Mouse (Mus musculus): ENCODE results near the gene Htr6. TPM values are rescaled to one million over a fixed set of nuclear protein-coding genes. Genes with fewer than 3 reads are reported as not detected.

Htr6 gene
- polyA plus RNA-seq, 1 experiment from 2014 or later = not detected

DNA sequence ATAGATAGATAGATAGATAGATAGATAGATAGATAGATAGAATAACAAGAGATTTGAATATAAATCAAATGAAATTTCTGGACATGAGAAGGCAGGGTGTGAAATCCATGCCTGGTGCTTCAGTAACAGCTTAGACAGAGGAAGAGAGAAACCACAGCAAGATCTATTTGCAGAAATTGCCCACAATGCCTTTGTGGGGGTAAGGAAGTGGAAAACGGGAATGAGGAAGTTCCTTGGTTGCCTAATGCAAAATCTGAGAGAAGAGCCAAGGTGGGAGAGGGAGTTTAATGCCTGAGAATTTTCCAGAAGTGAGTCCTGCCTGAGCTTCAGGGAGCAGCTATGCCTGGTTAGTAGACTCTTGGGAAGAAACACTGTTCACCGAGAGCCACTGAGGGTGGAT is 31.8 kb downstream of the Htr6 start:
- no peak overlapping the region for H3K4me2 ChIP-seq
- ATAC-seq (replicated peaks; ENCODE audit: insufficient number of reproducible peaks, insufficient read depth, low FRiP score, low read depth) = no peak
- H3K4me1 ChIP-seq (replicated peaks) = no peaks in the 10 kb centered on the region
- 84% methylated on average over 2 of the region's 2 CpGs for WGBS
- H3K36me3 ChIP-seq = no peaks in the 10 kb centered on the region
- H3K4me3 ChIP-seq = no peak overlapping the region
- H3K27ac ChIP-seq = no peak overlapping the region
- no peak overlapping the region for H3K9ac ChIP-seq
- peaks cover 13% of the 10 kb centered on the region; the same call in 1 of the 2 replicates for H3K27me3 ChIP-seq
- H3K9me3 ChIP-seq (replicated peaks) = no peaks in the 10 kb centered on the region

DNA sequence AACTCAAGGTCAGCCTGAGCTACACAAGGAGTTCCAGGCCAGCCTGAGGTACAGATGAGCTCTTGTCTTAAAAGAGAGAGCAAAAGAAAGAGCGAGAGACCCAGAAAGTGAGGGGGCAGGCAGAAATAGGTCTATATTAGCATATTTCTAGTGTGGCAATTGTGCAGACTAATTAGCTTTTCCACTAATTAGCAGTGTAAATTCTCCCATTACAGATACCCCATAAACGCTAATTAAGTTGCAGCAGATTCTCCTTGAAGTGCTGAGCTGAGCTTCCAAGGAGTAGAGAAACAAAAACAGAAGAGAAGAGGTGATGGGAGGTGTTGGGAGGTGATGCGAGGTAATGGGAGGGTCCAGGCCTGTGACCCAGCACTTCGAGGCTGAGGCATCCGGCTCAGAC is 32.8 kb downstream of the Htr6 start:
- H3K9me3 ChIP-seq (replicated peaks) = no peaks in the 10 kb centered on the region
- peaks cover 13% of the 10 kb centered on the region; the same call in 1 of the 2 replicates for H3K27me3 ChIP-seq
- H3K27ac ChIP-seq = no peak overlapping the region
- H3K4me3 ChIP-seq = no peak overlapping the region
- WGBS = 77% methylated on average over 5 of the region's 5 CpGs
- no peaks in the 10 kb centered on the region for H3K36me3 ChIP-seq
- H3K4me1 ChIP-seq (replicated peaks) = peaks cover 4% of the 10 kb centered on the region
- no peak overlapping the region for H3K9ac ChIP-seq
- ATAC-seq (replicated peaks; ENCODE audit: insufficient number of reproducible peaks, insufficient read depth, low FRiP score, low read depth) = no peak
- H3K4me2 ChIP-seq = no peak overlapping the region

DNA sequence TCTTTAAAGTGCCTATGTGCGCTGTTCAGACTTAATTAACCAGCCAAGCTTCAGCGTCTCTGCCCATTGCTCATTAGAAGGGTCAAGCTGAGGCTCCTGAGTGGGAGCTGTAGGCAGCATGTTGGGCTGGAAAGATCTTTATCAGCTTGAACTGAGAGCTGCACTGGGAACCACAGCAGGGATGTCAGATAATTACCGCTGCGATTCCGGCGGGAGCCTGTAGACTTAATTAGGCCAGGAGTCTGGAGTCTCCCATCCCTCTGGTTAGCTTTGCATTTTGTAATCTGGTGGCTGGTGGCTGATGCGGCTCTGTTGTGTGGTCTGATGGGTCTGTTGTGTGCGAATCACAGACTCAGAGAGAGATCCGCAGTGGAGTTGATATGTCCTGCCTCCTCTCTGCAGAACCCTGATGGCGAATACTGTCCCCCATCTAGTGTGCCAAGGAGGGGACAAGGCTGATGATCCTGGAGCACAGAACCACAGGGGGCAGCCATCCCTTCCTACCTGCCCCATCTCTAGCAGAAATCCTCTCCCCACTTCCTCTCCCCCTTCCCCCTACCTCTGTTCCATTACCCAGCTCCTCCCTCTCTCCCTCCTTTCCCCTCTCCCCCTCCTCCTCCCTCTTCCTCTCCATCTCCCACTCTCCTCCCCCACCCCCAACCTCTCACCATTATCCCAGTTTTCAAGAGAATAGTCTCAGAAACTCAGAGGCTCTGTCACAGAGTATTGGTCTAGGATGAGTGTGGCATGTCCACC is 35.1 kb downstream of the Htr6 start:
- Histone ChIP-seq H3K36me3 (peaks cover 4% of the 10 kb centered on the region; the same call in 1 of the 2 replicates), H3K4me3 (no peak overlapping the region), H3K27ac (no peak overlapping the region), H3K4me1 (replicated peaks) (peaks cover 7% of the 10 kb centered on the region), H3K9me3 (replicated peaks) (no peaks in the 10 kb centered on the region; the same call in 1 of the 2 replicates), H3K27me3 (peaks cover 13% of the 10 kb centered on the region; the same call in 1 of the 2 replicates), H3K9ac (no peak overlapping the region), H3K4me2 (no peak overlapping the region)
- no peak for ATAC-seq (replicated peaks; ENCODE audit: insufficient number of reproducible peaks, insufficient read depth, low FRiP score, low read depth)
- 17% methylated on average over 10 of the region's 10 CpGs for WGBS

DNA sequence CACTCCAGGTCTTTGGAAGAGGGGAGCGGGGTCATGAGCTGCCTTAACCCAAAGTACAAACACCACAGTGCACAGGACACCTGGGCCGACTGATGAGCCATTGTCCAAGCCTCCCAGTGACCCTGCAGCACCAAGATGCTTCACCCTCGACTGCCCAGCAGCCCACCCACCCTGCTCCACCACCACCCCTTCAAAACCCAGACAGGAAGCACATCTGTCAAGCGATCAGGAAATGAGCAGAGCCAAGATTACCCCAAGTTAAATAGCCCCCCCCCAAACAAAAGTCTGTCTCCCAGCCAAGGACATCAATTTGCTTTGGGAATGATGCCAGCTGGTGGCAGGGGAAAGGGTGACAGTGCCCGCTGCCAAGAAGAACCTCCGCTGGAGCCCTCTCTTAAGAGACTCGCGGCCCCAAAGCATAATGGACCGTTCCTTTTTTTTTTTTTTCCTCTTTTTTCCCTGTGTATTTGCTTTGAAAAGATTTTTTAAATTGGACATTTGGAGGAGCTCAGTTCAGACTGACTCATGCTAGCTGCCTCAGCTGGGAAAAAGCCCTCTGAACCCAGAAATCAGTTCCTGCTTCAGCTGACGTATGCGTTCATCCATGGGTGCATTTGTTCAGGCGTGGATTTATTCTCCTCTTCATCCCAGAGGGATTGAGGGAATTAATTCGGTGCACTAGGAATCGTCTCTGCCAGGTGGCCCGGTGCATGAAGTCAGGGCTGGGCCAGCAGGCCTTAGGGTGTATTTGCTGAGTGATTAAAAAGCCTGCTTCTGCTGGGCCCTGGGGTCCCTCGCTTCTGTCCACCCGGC is 37.4 kb downstream of the Htr6 start:
- Histone ChIP-seq H3K36me3 (peaks cover 4% of the 10 kb centered on the region; the same call in 1 of the 2 replicates), H3K9ac (no peak overlapping the region), H3K4me3 (no peak overlapping the region), H3K27ac (no peak overlapping the region), H3K9me3 (replicated peaks) (no peaks in the 10 kb centered on the region; the same call in 1 of the 2 replicates), H3K27me3 (peaks cover 13% of the 10 kb centered on the region; the same call in 1 of the 2 replicates), H3K4me2 (no peak overlapping the region), H3K4me1 (replicated peaks) (peaks cover 20% of the 10 kb centered on the region)
- no peak for ATAC-seq (replicated peaks; ENCODE audit: insufficient number of reproducible peaks, insufficient read depth, low FRiP score, low read depth)
- 61% methylated on average over 17 of the region's 17 CpGs for WGBS

DNA sequence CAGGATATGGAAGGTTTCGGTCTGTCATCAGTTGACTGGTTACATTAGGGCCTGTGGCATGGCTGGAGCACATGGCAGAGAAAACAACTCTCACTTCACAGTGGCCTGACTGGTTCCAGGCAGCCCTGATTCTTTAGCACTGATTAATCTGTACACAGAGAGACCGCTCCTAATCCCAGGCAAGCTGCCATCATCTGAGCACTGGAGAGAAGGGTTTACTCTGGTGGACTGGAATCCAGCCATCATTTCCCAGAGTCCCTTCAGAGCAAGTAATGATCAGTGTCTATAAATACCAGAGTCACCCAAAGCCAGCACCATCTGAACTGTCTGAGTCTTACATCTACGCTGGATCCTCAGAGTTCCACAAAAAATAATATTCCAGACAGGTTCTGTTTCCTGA is 39.6 kb downstream of the Htr6 start:
- Histone ChIP-seq H3K27me3 (peaks cover 10% of the 10 kb centered on the region; the same call in 1 of the 2 replicates), H3K9me3 (replicated peaks) (no peaks in the 10 kb centered on the region; the same call in 1 of the 2 replicates), H3K4me1 (replicated peaks) (peaks cover 28% of the 10 kb centered on the region), H3K4me3 (no peak overlapping the region), H3K27ac (no peak overlapping the region), H3K36me3 (peaks cover 4% of the 10 kb centered on the region; the same call in 1 of the 2 replicates), H3K9ac (no peak overlapping the region), H3K4me2 (no peak overlapping the region)
- 76% methylated on average over 3 of the region's 3 CpGs for WGBS
- no peak for ATAC-seq (replicated peaks; ENCODE audit: insufficient number of reproducible peaks, insufficient read depth, low FRiP score, low read depth)

DNA sequence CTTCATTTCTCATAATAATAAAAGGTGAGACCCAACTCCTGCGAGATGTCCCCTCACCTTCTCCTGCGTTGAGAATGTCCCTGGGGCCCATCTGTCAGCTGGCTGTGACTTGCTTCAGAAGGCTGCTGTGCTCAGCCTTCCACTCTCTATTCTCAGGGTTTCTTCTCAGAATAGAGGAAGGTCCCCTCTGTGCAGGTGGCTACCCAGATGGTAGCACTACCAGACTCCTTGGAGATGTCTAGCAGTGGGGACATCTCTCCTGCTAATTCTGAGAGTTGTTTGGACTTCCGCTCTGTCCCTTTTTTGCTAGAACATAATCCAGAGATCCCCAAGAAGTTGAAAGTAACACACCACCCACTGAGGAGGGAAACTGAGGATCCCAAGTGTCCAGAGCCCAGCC is 40.4 kb downstream of the Htr6 start:
- ATAC-seq (replicated peaks; ENCODE audit: insufficient number of reproducible peaks, insufficient read depth, low FRiP score, low read depth) = no peak
- peaks cover 2% of the 10 kb centered on the region; the same call in 1 of the 2 replicates for H3K27me3 ChIP-seq
- no peak overlapping the region for H3K4me2 ChIP-seq
- no peak overlapping the region for H3K4me3 ChIP-seq
- H3K9me3 ChIP-seq (replicated peaks) = no peaks in the 10 kb centered on the region; the same call in 1 of the 2 replicates
- H3K36me3 ChIP-seq = peaks cover 4% of the 10 kb centered on the region; the same call in 1 of the 2 replicates
- 83% methylated on average over 3 of the region's 3 CpGs for WGBS
- no peak overlapping the region for H3K9ac ChIP-seq
- peaks cover 28% of the 10 kb centered on the region for H3K4me1 ChIP-seq (replicated peaks)
- no peak overlapping the region for H3K27ac ChIP-seq

DNA sequence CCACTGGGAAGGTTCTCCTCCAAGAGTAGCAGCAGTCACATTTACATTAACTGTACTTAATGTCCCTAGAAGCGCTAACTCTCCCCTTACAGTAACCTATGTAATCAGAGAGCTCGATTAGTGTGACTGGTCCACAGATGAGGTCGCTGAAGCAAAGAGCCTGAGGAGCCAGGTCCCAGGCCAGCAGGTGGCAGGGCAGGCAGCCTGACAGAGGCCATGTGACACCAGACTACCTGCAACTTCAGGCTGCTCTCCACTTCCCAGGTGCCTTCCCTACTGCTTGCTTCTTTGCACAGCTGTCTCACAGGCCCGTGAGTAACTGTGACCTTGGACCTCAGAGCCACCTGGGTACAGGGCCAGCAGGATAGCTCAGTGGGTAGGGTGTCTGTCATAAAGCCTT is 40.8 kb downstream of the Htr6 start:
- Histone ChIP-seq H3K27me3 (no peaks in the 10 kb centered on the region; the same call in 1 of the 2 replicates), H3K4me1 (replicated peaks) (peaks cover 28% of the 10 kb centered on the region), H3K4me3 (no peak overlapping the region), H3K9ac (no peak overlapping the region), H3K4me2 (no peak overlapping the region), H3K36me3 (peaks cover 4% of the 10 kb centered on the region; the same call in 1 of the 2 replicates), H3K27ac (no peak overlapping the region), H3K9me3 (replicated peaks) (no peaks in the 10 kb centered on the region; the same call in 1 of the 2 replicates)
- ATAC-seq (replicated peaks; ENCODE audit: insufficient number of reproducible peaks, insufficient read depth, low FRiP score, low read depth) = no peak
- whole genome bisulfite sequencing = 42% methylated on average over 4 of the region's 4 CpGs

DNA sequence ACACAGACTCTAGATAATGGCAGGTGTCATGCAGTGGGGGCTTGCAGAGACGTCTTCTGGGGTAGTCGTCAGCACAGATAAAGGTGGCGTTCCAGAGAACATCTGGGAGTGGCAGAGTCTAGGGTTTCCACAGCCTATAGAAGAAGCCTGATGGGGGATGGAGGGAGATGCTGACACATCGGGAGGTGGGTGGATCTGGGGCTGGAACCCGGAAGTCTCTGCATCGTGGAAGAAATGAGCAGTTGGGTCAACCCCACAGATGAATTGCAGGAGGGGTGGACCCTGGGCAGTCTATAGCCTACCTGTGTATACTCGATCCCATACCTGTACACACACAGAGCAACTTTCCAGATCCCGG is 41.4 kb downstream of the Htr6 start:
- H3K36me3 ChIP-seq = peaks cover 4% of the 10 kb centered on the region; the same call in 1 of the 2 replicates
- no peak for ATAC-seq (replicated peaks; ENCODE audit: insufficient number of reproducible peaks, insufficient read depth, low FRiP score, low read depth)
- WGBS = 65% methylated on average over 8 of the region's 8 CpGs
- H3K9ac ChIP-seq = no peak overlapping the region
- H3K27me3 ChIP-seq = no peaks in the 10 kb centered on the region
- H3K4me2 ChIP-seq = no peak overlapping the region
- H3K9me3 ChIP-seq (replicated peaks) = no peaks in the 10 kb centered on the region; the same call in 1 of the 2 replicates
- H3K27ac ChIP-seq = peak overlapping the region; percentile 82
- peaks cover 28% of the 10 kb centered on the region for H3K4me1 ChIP-seq (replicated peaks)
- no peak overlapping the region for H3K4me3 ChIP-seq

DNA sequence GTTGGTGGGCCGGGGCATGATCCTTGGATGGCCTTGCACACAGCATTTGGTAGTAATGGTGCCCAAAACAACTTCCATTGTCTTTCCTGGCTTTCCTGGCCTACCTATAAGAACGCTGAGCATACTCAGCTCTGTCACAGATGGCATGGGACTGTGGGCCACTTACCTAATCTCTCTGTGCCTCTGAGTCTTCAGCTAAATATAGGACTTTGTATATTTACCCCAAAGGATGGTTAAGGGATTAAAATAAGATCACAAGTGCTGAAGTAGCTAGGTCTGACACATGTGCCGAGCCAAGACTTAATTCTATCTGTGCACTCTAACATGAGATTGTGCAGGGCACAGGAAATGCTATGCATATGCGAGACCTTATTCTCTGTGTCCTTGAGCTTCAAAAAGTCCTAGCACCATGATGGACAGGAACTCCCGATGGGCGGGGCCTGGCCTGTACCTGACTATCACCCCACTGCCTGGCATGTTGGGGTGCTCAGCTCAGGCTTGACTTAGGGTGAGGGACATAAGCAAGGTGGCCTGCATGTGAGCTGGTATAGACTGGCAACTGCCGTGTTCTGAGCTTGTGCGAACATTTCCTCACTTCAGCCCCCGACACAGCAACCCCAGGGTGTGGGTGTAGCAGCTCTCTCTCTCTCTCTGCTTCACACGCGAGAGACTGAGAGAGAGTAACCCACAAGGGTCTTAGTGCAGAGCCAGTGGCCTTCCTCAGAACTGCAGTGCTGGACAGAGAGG is 41.9 kb downstream of the Htr6 start:
- 0 out of 2 replicates have a peak overlapping the region, but pooled peaks have one; percentile 3 for H3K4me2 ChIP-seq
- H3K9me3 ChIP-seq (replicated peaks) = no peaks in the 10 kb centered on the region; the same call in 1 of the 2 replicates
- H3K4me1 ChIP-seq (replicated peaks) = peaks cover 28% of the 10 kb centered on the region
- H3K9ac ChIP-seq = no peak overlapping the region
- ATAC-seq (replicated peaks; ENCODE audit: insufficient number of reproducible peaks, insufficient read depth, low FRiP score, low read depth) = peak; percentile 55; the same call in 1 of the 2 replicates
- no peak overlapping the region for H3K4me3 ChIP-seq
- WGBS = 56% methylated on average over 11 of the region's 11 CpGs
- H3K27ac ChIP-seq = peak overlapping the region; percentile 82
- peaks cover 4% of the 10 kb centered on the region; the same call in 1 of the 2 replicates for H3K36me3 ChIP-seq
- no peaks in the 10 kb centered on the region for H3K27me3 ChIP-seq

DNA sequence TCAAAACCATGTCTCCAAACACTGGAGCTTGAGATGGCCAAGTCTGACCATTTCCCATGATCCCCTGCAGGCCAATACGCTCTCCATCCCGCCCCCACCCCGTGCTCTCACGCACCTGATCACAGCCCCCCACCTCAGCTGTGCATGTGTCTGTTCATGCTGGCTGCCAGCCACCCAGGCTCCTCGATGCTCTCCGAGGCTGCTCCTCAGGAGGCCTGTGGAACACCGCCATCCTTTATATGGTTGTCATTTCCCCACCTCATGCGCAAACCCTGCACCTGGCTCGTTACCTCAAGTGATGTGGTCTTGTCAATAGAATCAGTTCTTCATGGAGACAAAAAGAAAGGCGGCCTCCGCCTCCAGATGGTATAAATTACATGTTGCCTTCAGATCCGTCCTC is 42.8 kb downstream of the Htr6 start:
- Histone ChIP-seq H3K4me1 (replicated peaks) (peaks cover 23% of the 10 kb centered on the region), H3K9ac (no peak overlapping the region), H3K4me2 (no peak overlapping the region), H3K36me3 (peaks cover 4% of the 10 kb centered on the region; the same call in 1 of the 2 replicates), H3K27ac (peak overlapping the region; percentile 82; the same call in 1 of the 2 replicates), H3K9me3 (replicated peaks) (no peaks in the 10 kb centered on the region; the same call in 1 of the 2 replicates), H3K4me3 (no peak overlapping the region), H3K27me3 (no peaks in the 10 kb centered on the region)
- 87% methylated on average over 12 of the region's 12 CpGs for WGBS
- no peak for ATAC-seq (replicated peaks; ENCODE audit: insufficient number of reproducible peaks, insufficient read depth, low FRiP score, low read depth)

All from heart, embryonic 15.5 days (tissue).